Mouse (Mus musculus) neural tube, embryonic 13.5 days (tissue): ENCODE measurements at regions not wholly inside any gene's neighbourhood (a gene's known extent, or its start where the extent isn't known, plus 50 kb on each side); places are given as distances from the start of the nearest gene placed in this dataset.

Experiments used
- ATAC-seq: fragments of 200-750 bp; cut with Nextera tagmentation; 2 replicates; pipeline ENCODE4 v1.8.0; 2017; ENCODE audit warnings: low read depth, mild to moderate bottlenecking, moderate TSS enrichment, moderate library complexity
- H3K27ac ChIP-seq: fragments of 300-500 bp; sonication (generic); replicated peaks from 2 replicates; pipeline ENCODE4 v1.5.1; 2015; ENCODE audit warnings: moderate library complexity, mild to moderate bottlenecking, inconsistent platforms
- H3K27me3 ChIP-seq: fragments of 300-500 bp; sonication (generic); 2 replicates; pipeline ENCODE4 v1.6.1; 2015; ENCODE audit warnings: mild to moderate bottlenecking, inconsistent platforms
- H3K36me3 ChIP-seq: fragments of 300-500 bp; sonication (generic); 2 replicates; pipeline ENCODE4 v1.6.1; 2015; ENCODE audit warnings: mild to moderate bottlenecking, inconsistent platforms
- H3K4me1 ChIP-seq: fragments of 300-500 bp; sonication (generic); replicated peaks from 2 replicates; pipeline ENCODE4 v1.6.1; 2015; ENCODE audit warnings: inconsistent platforms
- H3K4me2 ChIP-seq: fragments of 300-500 bp; sonication (generic); 2 replicates; pipeline ENCODE4 v1.6.1; 2015; ENCODE audit warnings: inconsistent platforms, mild to moderate bottlenecking, moderate library complexity
- H3K4me3 ChIP-seq: fragments of 300-500 bp; sonication (generic); 2 replicates; pipeline ENCODE4 v1.5.1; 2015; ENCODE audit warnings: mild to moderate bottlenecking, inconsistent platforms
- H3K9ac ChIP-seq: fragments of 300-500 bp; sonication (generic); 2 replicates; pipeline ENCODE4 v1.6.1; 2015; ENCODE audit warnings: moderate library complexity, mild to moderate bottlenecking, inconsistent platforms
- H3K9me3 ChIP-seq: fragments of 300-500 bp; sonication (generic); 2 replicates; pipeline ENCODE4 v1.6.1; 2016; ENCODE audit warnings: inconsistent platforms
- WGBS: fragments of 180-500 bp; shearing (Covaris S2); methylation state at CpG from one replicate; pipeline ENCODE4 v1.1.7; 2015; 5-methylcytosine and 5-hydroxymethylcytosine counted together

DNA sequence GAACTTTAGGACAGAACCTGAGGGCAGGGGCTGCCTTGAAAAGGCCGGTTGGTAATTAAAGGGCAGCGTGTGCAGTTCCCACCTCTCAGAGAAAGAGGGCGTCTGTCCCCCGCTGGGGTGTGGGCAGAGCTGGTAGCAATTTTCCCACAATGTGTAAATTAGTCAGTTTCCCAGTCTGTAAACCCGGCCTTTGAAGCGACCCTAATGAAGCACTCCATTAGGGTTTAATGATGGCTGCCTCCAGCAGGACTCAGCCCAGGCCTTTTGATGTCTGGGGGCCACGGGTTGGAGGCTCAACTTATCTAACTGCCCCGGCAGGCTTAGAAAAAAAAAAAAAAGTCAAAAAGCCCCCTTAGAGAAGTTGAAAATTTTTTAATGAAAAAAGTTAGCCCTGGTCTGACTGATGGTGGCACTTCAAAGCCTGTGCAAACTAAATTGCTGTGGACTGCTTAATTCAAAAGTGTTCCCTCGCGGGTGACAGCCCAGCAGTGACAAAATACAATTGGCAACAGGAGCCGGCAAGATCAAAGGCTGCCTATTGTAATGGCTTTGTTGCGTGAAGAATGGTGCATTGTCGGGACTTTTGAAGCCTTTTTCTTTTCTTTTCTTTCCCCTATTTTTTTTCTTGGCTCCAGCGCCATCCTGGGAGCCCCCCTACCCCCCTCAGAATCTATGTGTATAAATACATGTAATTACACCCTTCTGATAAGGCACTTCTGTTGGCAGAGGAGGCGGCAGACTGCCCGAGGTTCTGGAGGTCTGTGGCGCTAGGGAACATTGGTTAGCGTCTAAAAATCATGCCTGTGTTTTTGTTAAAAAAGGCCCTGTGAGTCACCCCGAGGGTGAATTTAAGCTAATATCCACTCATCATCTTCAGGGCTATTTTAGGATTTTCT, 71.3 kb upstream of the Msx1 start:
- H3K4me3 ChIP-seq, result no peak overlapping the region
- 3% methylated on average over 19 of the region's 19 CpGs for whole genome bisulfite sequencing
- peaks cover 56% of the 10 kb centered on the region for H3K4me1 ChIP-seq
- ATAC-seq, result peak; percentile 24; the same call in 1 of the 2 replicates
- H3K27ac ChIP-seq, result no peak overlapping the region
- peak overlapping the region; percentile 1; the same call in 1 of the 2 replicates for H3K4me2 ChIP-seq
- H3K9ac ChIP-seq, result no peak overlapping the region
- no peaks in the 10 kb centered on the region for H3K9me3 ChIP-seq
- H3K36me3 ChIP-seq, result no peaks in the 10 kb centered on the region
- peaks cover 91% of the 10 kb centered on the region for H3K27me3 ChIP-seq

DNA sequence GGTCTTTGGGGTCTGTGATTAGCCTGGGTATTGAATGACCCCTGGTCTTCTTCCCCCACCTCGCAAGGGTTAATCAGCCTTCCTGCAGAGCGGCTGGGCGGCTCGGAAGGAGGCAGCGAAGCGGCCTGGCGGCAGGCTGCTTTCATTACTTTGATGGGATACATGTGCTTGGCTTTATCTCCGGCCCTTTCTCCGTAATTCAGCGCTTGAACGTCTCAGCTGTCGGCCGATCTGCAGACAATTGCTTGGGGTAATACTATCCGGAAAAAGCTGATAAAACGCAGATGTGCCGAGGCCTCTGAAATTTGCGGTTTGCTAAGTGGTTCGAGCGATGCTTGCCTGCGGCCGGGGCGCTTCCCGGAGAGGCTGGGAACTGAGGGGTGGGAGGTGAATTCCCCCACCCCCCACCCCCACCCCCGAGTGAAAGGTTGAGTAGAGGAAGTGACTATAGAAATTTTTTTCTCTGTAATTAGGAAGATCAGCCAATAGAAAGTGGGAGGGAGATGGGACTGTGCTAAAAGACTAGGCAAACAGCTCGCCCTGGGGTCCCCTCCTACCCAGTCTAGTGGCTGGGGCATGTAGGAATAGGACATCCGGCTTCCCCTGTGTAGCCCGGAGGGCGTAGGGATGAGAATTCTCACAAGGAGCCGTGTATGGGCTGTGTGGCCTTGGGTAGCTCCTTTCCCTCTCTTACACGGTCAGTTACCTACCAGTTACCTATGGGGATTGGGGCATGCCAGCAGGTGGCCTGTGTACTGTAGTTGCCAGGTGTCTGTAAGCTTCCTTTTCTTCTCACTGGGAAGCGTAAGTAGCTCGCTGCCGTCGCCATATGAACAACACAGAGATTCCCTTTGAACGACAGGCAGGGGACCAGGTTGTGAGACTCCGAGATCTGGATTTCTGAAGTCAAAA, 69.5 kb upstream of the Msx1 start:
- Histone ChIP-seq H3K4me1 (peaks cover 56% of the 10 kb centered on the region), H3K27ac (0 out of 2 replicates have a peak overlapping the region, but pooled peaks have one; percentile 42), H3K36me3 (no peaks in the 10 kb centered on the region), H3K9me3 (no peaks in the 10 kb centered on the region), H3K9ac (peak overlapping the region; percentile 50), H3K27me3 (peaks cover 91% of the 10 kb centered on the region), H3K4me2 (peak overlapping the region; percentile 55), H3K4me3 (peak overlapping the region; percentile 25)
- WGBS, result 5% methylated on average over 36 of the region's 36 CpGs
- peak; percentile 45 for ATAC-seq

DNA sequence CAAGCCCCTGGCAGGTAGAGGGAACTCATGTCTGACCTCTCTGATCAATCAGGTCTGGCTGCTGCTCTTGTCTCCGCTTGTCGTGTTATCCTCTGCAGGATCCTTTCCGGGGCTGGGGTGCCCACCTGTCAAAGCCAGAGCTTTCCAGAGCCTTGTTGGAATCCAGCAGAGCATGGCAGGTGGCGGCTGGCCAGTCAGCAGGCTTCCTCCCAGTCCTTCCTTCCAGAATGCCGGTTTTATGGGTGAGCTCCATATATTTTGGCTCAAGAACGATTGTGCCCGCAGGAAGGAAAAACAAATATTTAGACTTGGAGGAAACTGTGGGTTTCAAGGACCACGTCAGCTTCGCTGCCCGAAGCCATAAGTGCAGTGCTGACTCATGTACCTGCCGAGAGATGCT, 66.3 kb upstream of the Msx1 start:
- H3K27me3 ChIP-seq, result peaks cover 86% of the 10 kb centered on the region
- H3K9me3 ChIP-seq, result no peaks in the 10 kb centered on the region
- H3K27ac ChIP-seq, result no peak overlapping the region
- no peak overlapping the region for H3K4me2 ChIP-seq
- ATAC-seq, result no peak
- H3K9ac ChIP-seq, result no peak overlapping the region
- WGBS, result 58% methylated on average over 11 of the region's 11 CpGs
- no peaks in the 10 kb centered on the region for H3K36me3 ChIP-seq
- no peak overlapping the region for H3K4me3 ChIP-seq
- peaks cover 28% of the 10 kb centered on the region for H3K4me1 ChIP-seq

DNA sequence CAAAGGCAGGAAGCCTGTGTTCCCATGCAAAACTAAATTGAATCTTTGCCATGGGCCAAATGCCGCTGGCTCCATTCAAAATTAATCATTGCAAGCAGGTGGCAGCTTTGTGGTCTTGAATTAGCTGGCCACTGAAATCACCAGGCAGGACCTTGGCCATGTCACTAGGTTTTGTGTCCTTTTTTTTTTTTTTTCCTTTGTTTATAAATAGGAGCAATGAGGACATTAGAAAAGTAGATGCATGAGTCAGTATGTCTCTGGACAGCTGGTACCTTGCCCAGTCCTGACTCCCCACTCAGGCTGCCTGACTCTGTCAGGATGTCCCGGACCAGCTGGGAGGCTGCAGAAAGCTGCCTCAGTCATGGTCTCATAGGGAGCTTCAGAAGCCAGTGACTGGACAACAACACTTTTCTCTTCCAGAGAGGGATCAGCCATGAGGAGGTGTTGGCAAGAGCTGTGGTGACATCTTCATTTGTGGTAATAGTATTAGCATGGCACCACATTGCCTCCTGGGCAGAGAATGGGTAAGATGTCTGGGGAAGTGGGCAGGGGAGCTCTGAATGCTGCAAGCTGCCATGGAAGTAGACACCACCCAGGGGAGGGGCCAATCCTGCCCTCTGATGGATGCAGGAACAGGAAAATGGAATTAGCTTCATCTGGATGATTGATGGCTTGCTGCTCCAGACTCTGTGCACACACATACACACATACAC, 55.4 kb upstream of the Msx1 start:
- no peak overlapping the region for H3K4me2 ChIP-seq
- H3K4me3 ChIP-seq, result no peak overlapping the region
- no peak overlapping the region for H3K27ac ChIP-seq
- H3K9me3 ChIP-seq, result no peaks in the 10 kb centered on the region
- peaks cover 2% of the 10 kb centered on the region; the same call in 1 of the 2 replicates for H3K4me1 ChIP-seq
- H3K36me3 ChIP-seq, result no peaks in the 10 kb centered on the region
- H3K27me3 ChIP-seq, result peaks cover 11% of the 10 kb centered on the region
- 68% methylated on average over 2 of the region's 2 CpGs for WGBS
- ATAC-seq, result no peak
- no peak overlapping the region for H3K9ac ChIP-seq

DNA sequence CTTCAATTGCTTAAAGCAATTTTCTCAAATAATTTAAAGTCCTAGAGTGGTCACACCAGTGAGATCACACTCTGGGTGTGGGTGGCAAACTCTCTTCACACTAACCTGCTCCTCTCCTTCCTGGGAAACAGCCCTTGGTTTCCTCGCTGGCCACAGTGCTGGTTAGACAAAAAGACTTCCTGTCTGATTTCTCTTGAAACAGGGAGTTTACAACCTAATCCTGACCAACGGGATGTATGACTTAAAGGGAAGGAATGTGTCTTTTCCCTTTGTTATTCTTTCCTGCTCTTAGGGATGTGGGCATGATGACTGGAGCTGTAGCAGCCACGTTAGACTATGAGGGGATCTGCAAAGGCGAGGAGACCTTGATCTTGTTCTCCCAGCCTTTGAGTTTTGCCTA, 51.9 kb upstream of the Msx1 start:
- Histone ChIP-seq H3K4me3 (no peak overlapping the region), H3K4me2 (no peak overlapping the region), H3K36me3 (no peaks in the 10 kb centered on the region), H3K9ac (no peak overlapping the region), H3K9me3 (no peaks in the 10 kb centered on the region), H3K27ac (no peak overlapping the region), H3K27me3 (peaks cover 13% of the 10 kb centered on the region), H3K4me1 (peaks cover 7% of the 10 kb centered on the region; the same call in 1 of the 2 replicates)
- ATAC-seq, result no peak
- 62% methylated on average over 4 of the region's 4 CpGs for WGBS

DNA sequence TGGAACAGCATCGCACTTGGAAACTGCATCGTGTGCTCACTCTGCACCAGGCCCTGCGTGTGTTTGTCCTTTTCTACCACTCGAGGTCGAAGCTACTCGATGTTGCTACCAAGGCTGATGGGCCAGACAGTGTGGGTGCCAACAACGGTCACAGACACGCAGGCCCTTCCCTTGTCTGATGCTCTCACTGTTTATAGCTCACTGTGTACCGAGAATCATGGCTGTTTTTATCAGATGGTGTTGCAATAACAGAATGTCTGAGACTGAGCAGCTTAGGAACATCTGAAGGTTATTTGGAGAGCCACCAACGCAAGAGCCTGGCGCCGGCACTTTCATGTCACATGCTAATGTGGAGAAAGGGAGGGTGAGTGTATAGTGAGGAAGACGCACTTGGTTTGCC, 51.1 kb upstream of the Msx1 start:
- Histone ChIP-seq H3K9me3 (no peaks in the 10 kb centered on the region), H3K4me3 (no peak overlapping the region), H3K27me3 (peaks cover 14% of the 10 kb centered on the region), H3K36me3 (no peaks in the 10 kb centered on the region), H3K9ac (no peak overlapping the region), H3K4me2 (no peak overlapping the region), H3K4me1 (peaks cover 7% of the 10 kb centered on the region; the same call in 1 of the 2 replicates), H3K27ac (no peak overlapping the region)
- ATAC-seq, result no peak
- 88% methylated on average over 13 of the region's 13 CpGs for WGBS

DNA sequence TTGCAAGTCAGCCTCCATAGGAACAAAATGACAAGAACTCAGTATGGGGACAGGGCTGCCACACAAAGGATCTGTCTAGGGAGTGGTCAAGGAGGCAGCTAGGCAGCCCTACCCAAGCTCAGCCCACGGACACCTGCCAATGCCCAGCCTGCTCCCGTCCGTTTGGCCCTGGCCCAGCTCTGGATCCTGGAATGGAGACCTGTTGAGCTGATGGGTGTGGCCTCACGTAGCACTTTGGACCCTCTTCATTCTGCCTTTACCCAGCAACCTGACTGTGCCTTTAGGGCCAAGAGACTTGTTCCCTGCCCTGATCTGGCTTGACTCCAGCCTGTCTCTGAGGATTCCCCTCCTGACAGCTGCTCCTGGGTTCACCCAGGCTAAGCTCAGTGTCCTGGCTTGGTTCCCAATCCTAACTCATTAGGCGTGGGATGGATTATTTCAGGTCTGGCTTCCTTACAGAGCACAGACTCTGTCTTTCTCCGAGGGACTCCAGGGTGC, 50.5 kb upstream of the Msx1 start:
- Histone ChIP-seq H3K4me2 (no peak overlapping the region), H3K4me1 (peaks cover 7% of the 10 kb centered on the region; the same call in 1 of the 2 replicates), H3K36me3 (no peaks in the 10 kb centered on the region), H3K27ac (no peak overlapping the region), H3K9me3 (no peaks in the 10 kb centered on the region), H3K9ac (no peak overlapping the region), H3K4me3 (no peak overlapping the region), H3K27me3 (peaks cover 19% of the 10 kb centered on the region)
- peak; percentile 80 for ATAC-seq
- 69% methylated on average over 6 of the region's 6 CpGs for WGBS
